Mouse (Mus musculus): ENCODE measurements around the gene Spint2.

- no peak for TF ChIP-seq CTCF (IDR thresholded peaks at IDR 0.05; ENCODE audit: low read depth, low read length)
- TF ChIP-seq POLR2A (IDR thresholded peaks at IDR 0.05; ENCODE audit: insufficient read depth, low read length), result no peak
These were observed 48.0 kb downstream of the Spint2 start for GRCm38 (mm10) chr7:29233745-29234144.

Data from ES-Bruce4 (cell line).